10 mouse cellular contexts compared by ENCODE assay signal in the genomic region with DNA sequence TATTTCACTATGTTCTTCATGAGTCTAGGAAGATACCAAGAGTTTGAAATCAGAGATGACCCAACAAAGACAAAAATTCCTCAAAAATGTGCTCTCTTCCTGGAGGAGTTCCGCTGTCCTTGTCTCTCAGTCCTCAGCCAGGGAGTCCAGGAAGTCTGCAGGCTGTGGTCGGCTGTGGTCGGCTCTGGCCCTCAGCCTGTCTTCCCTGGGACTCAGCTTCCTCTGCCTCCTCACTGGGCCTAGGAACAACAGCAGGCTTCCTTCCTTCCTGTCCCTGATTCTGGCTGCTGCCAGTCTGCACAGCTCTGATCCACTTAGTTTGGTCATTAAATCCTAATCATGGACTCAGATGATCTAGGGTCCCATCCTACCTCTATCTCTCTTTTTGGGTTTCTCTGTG. TPM values are rescaled to one million over a fixed set of nuclear protein-coding genes. Genes with fewer than 3 reads are reported as not detected.
A peak's percentile ranks its signal among the peaks of the same experiment; 100 is the strongest.
DNase-seq lines count a peak whose midpoint lies in the region; ATAC-seq and TF ChIP-seq lines count a peak whose summit lies in the region.
"Had no signal": no experiment of that assay in that cellular context is flagged by ENCODE, and none has a peak within 500 bp of the region (broad histone marks: within the 10 kb centered on the region; RNA-seq: fewer than 3 reads in every experiment).

No protein-coding gene starts in this region.

- no peak overlapping the region for H3K4me3 ChIP-seq in lung, postnatal 0 days (ENCODE audit: low read depth, low read length)
- H3K4me3 ChIP-seq: limb, embryonic 13.5 days; neural tube, embryonic 13.5 days had no signal

- peak; percentile 43 to 48 for DNase-seq in adrenal gland, postnatal 36 days
- no peak for DNase-seq in adrenal gland, postnatal 4 days (ENCODE audit: low spot score in 2 of 2)
- peak; percentile 33 to 59 for DNase-seq in heart, adult 9 months (ENCODE audit: low spot score in 2 of 2)
- peak; percentile 44 to 50 for DNase-seq in kidney, adult 8-10 months
- peak; percentile 27 for DNase-seq in lung, postnatal 0 days (ENCODE audit: low spot score)
- no peak for DNase-seq in cerebellum, adult 11-12 months
- DNase-seq in testis, postnatal 10 days (ENCODE audit: low spot score) = no peak
- no peak for DNase-seq in gastrocnemius, postnatal 14 days

- intact Hi-C loops in gastrocnemius, postnatal 14 days (cut with DNase I; ENCODE audit: low total_unique reads) = no loop called here

- H3K27me3 ChIP-seq in lung, postnatal 0 days (replicated peaks; ENCODE audit: insufficient read depth, low read length) = no peaks in the 10 kb centered on the region
- H3K27me3 ChIP-seq: limb, embryonic 13.5 days; neural tube, embryonic 13.5 days had no signal

- no peaks in the 10 kb centered on the region for H3K4me1 ChIP-seq in lung, postnatal 0 days (ENCODE audit: insufficient read depth, low read depth, low read length)

- no peaks in the 10 kb centered on the region; the same call in 1 of the 2 replicates for H3K36me3 ChIP-seq in lung, postnatal 0 days (ENCODE audit: insufficient read depth, low read length)
- H3K36me3 ChIP-seq: limb, embryonic 13.5 days; neural tube, embryonic 13.5 days had no signal

- peak overlapping the region; percentile 33; the same call in 1 of the 2 replicates for H3K27ac ChIP-seq in lung, postnatal 0 days (ENCODE audit: low read length)
- H3K27ac ChIP-seq: limb, embryonic 13.5 days; neural tube, embryonic 13.5 days had no signal

- H3K9me3 ChIP-seq in lung, postnatal 0 days (ENCODE audit: low read length) = no peaks in the 10 kb centered on the region
- H3K9me3 ChIP-seq: limb, embryonic 13.5 days; neural tube, embryonic 13.5 days had no signal

- 55% methylated on average over 3 of the region's 3 CpGs for WGBS in lung, postnatal 0 days

- TF ChIP-seq EP300 in lung, postnatal 0 days (IDR thresholded peaks at IDR 0.05) = no peak

- peak; percentile 80 for ATAC-seq in lung, postnatal 0 days

- no peak overlapping the region for H3K4me2 ChIP-seq in lung, postnatal 0 days (replicated peaks; ENCODE audit: low read depth, low read length)
- H3K4me2 ChIP-seq: limb, embryonic 13.5 days; neural tube, embryonic 13.5 days had no signal

- H3K9ac ChIP-seq in lung, postnatal 0 days (replicated peaks; ENCODE audit: low read depth) = no peak overlapping the region
- H3K9ac ChIP-seq: limb, embryonic 13.5 days; neural tube, embryonic 13.5 days had no signal

- no peak for TF ChIP-seq CTCF in lung, postnatal 0 days (IDR thresholded peaks at IDR 0.05)

RNA-seq across cellular contexts. Expression of a gene that starts 44.0 kb away (rescaled TPM):
- total RNA-seq in adrenal gland, postnatal 36 days (2021) = 10 to 100 TPM; 18.7 to 24.8 TPM
- total RNA-seq in adrenal gland, postnatal 4 days (2021) = 10 to 100 TPM; 12.5 to 14.3 TPM
- polyA plus RNA-seq in lung, postnatal 0 days (2015; fragmentation: Nextera tagmentation; extraction: Ambion mirVana) = 9.9 and 10.4 TPM in 2 replicates
- total RNA-seq in gastrocnemius, postnatal 14 days (2021) = 10 to 100 TPM; 12.3 to 14.8 TPM

RNA-seq across cellular contexts. Expression of a gene that starts 44.1 kb away (rescaled TPM):
- 10 to 100 TPM; 39.5 to 40.0 TPM for total RNA-seq in adrenal gland, postnatal 36 days (2021)
- 10 to 100 TPM; 40.4 to 40.8 TPM for total RNA-seq in adrenal gland, postnatal 4 days (2021)
- 31.6 and 32.8 TPM in 2 replicates for polyA plus RNA-seq in lung, postnatal 0 days (2015; fragmentation: Nextera tagmentation; extraction: Ambion mirVana)
- total RNA-seq in gastrocnemius, postnatal 14 days (2021) = 10 to 100 TPM; 10.3 to 12.6 TPM

RNA-seq across cellular contexts. Expression of a gene that starts 44.1 kb away (rescaled TPM):
- 1 to 10 TPM; 3.4 to 3.7 TPM for total RNA-seq in adrenal gland, postnatal 36 days (2021)
- total RNA-seq in adrenal gland, postnatal 4 days (2021) = 1 to 10 TPM; 4.1 to 4.8 TPM
- 0.64 and 1.4 TPM in 2 replicates for polyA plus RNA-seq in lung, postnatal 0 days (2015; fragmentation: Nextera tagmentation; extraction: Ambion mirVana)
- total RNA-seq in gastrocnemius, postnatal 14 days (2021) = 1 to 10 TPM; 1.2 to 1.9 TPM

Comparison
In these comparisons a context has a peak if more than half of its experiments do, and no peak if none do; other contexts are left out.
1. DNase-seq: peak in adrenal gland, postnatal 36 days (2 of 2), heart, adult 9 months (2 of 2), kidney, adult 8-10 months (2 of 2) and lung, postnatal 0 days (single experiment); none in adrenal gland, postnatal 4 days (0 of 2), cerebellum, adult 11-12 months (single experiment), testis, postnatal 10 days (single experiment) and gastrocnemius, postnatal 14 days (single experiment).